Mouse (Mus musculus) G1E (cell line): ENCODE results near the gene Cntn4. TPM values are rescaled to one million over a fixed set of nuclear protein-coding genes. Genes with fewer than 3 reads are reported as not detected.

ENCODE experiments used
- ATAC-seq: 2 replicates; pipeline ENCODE4 v1.8.0; 2016; ENCODE audit warnings: mild to moderate bottlenecking; ENCODE audit not compliant: insufficient number of reproducible peaks, poor library complexity, low FRiP score, severe bottlenecking; ENCODE audit errors: extremely low read depth
- DNase-seq: peaks from one replicate; pipeline ENCODE4 v3.0.0; 2012; ENCODE audit warnings: low spot score
- H3K27me3 ChIP-seq: 2 replicates; pipeline ENCODE4 v1.6.1; 2012; ENCODE audit warnings: mild to moderate bottlenecking, low read length, inconsistent platforms; ENCODE audit not compliant: insufficient read depth
- H3K36me3 ChIP-seq: replicated peaks from 2 replicates; pipeline ENCODE3; 2012; ENCODE audit warnings: mild to moderate bottlenecking, inconsistent platforms
- H3K4me1 ChIP-seq: 2 replicates; pipeline ENCODE4 v1.6.1; 2012; ENCODE audit warnings: low read depth, low read length, inconsistent platforms, mixed read lengths; ENCODE audit not compliant: insufficient read depth
- H3K4me3 ChIP-seq: 2 replicates; pipeline ENCODE4 v1.5.1; 2012; ENCODE audit warnings: low read depth, mild to moderate bottlenecking, inconsistent platforms, low read length, moderate library complexity, mixed read lengths
- H3K9me3 ChIP-seq: replicated peaks from 2 replicates; pipeline ENCODE4 v1.6.1; 2012; ENCODE audit warnings: inconsistent platforms
- CTCF ChIP-seq: IDR thresholded peaks from 2 replicates; pipeline ENCODE4 v1.5.1; 2012; ENCODE audit warnings: low read depth, low read length, inconsistent platforms, mixed read lengths
- GATA1 ChIP-seq: IDR thresholded peaks from 2 replicates; pipeline ENCODE4 v1.6.1; 2012; ENCODE audit warnings: borderline replicate concordance, low read length, inconsistent platforms, mixed read lengths
- GATA2 ChIP-seq: IDR thresholded peaks from 2 replicates; pipeline ENCODE4 v1.6.1; 2012; ENCODE audit warnings: low read depth, low read length, inconsistent platforms, borderline replicate concordance
- POLR2AphosphoS5 ChIP-seq: IDR thresholded peaks from 2 replicates; pipeline ENCODE4 v1.6.1; 2012; ENCODE audit warnings: low read depth, low read length, inconsistent platforms; ENCODE audit not compliant: insufficient replicate concordance
- TAL1 ChIP-seq: conservative IDR thresholded peaks from 2 replicates; pipeline ENCODE4 v1.6.1; 2012; ENCODE audit warnings: low read depth, low read length, inconsistent platforms, mixed read lengths
- polyA plus RNA-seq: library from polyadenylated mRNA; stranded (reverse); fragments of >175 nt; gene quantifications from 2 replicates; pipeline ENCODE4 v1.2.3, GENCODE M21; 2012
- total RNA-seq, 2 experiments: library from RNA; stranded (forward) in 1 of 2; stranded (reverse) in 1 of 2; fragments of 200-1000 nt in 1 of 2; fragments of >200 nt in 1 of 2; fragmentation: Nextera tagmentation in 1 of 2; gene quantifications; 2 replicates each; pipeline ENCODE4 v1.2.3; 2014 to 2017

Gene Cntn4
- total and polyA plus RNA-seq, 3 experiments, result 0.38 TPM; not detected in 2

GRCm38 (mm10) chr6:106302435-106302834 is 625.0 kb downstream of the Cntn4 start:
- H3K4me3 ChIP-seq, result no peak overlapping the region
- DNase-seq (no peak), ATAC-seq (no peak)
- H3K27me3 ChIP-seq, result no peaks in the 10 kb centered on the region
- no peaks in the 10 kb centered on the region for H3K4me1 ChIP-seq
- 0 out of 2 replicates have a peak, but pooled peaks cover 3% of the 10 kb centered on the region for H3K9me3 ChIP-seq
- TF ChIP-seq GATA2 (no peak), POLR2AphosphoS5 (no peak), TAL1 (no peak), GATA1 (no peak), CTCF (no peak)
- no peaks in the 10 kb centered on the region for H3K36me3 ChIP-seq

- ATAC-seq, result no peak
Observed at GRCm38 (mm10) chr6:106328987-106329386, 651.5 kb downstream of the Cntn4 start.

GRCm38 (mm10) chr6:106329636-106330035 is 652.2 kb downstream of the Cntn4 start:
- Histone ChIP-seq H3K27me3 (no peaks in the 10 kb centered on the region), H3K4me1 (no peaks in the 10 kb centered on the region), H3K4me3 (no peak overlapping the region), H3K36me3 (no peaks in the 10 kb centered on the region), H3K9me3 (no peaks in the 10 kb centered on the region)
- no peak for DNase-seq
- TF ChIP-seq GATA2 (no peak), GATA1 (no peak), POLR2AphosphoS5 (no peak), TAL1 (no peak), CTCF (no peak)
- ATAC-seq, result no peak

More at GRCm38 (mm10) chr6:106328987-106329386, 651.5 kb downstream of the Cntn4 start:
- TF ChIP-seq TAL1, result no peak
- no peak for TF ChIP-seq POLR2AphosphoS5
- H3K4me1 ChIP-seq, result no peaks in the 10 kb centered on the region
- H3K9me3 ChIP-seq, result no peaks in the 10 kb centered on the region
- DNase-seq, result no peak
- no peak overlapping the region for H3K4me3 ChIP-seq
- H3K36me3 ChIP-seq, result no peaks in the 10 kb centered on the region
- no peaks in the 10 kb centered on the region for H3K27me3 ChIP-seq

GRCm38 (mm10) chr6:106332466-106332865 is 655.0 kb downstream of the Cntn4 start:
- H3K36me3 ChIP-seq, result no peaks in the 10 kb centered on the region
- no peak for ATAC-seq
- H3K4me3 ChIP-seq, result no peak overlapping the region
- DNase-seq, result no peak
- no peaks in the 10 kb centered on the region for H3K4me1 ChIP-seq
- no peaks in the 10 kb centered on the region for H3K27me3 ChIP-seq
- H3K9me3 ChIP-seq, result peaks cover 3% of the 10 kb centered on the region; the same call in 1 of the 2 replicates
- TF ChIP-seq POLR2AphosphoS5 (no peak), TAL1 (no peak), CTCF (no peak), GATA2 (no peak), GATA1 (no peak)

GRCm38 (mm10) chr6:106332933-106333332 is 655.5 kb downstream of the Cntn4 start:
- no peak overlapping the region for H3K4me3 ChIP-seq
- no peak for ATAC-seq
- H3K36me3 ChIP-seq, result no peaks in the 10 kb centered on the region
- no peak for TF ChIP-seq GATA2
- no peak for TF ChIP-seq POLR2AphosphoS5
- no peak for TF ChIP-seq GATA1
- TF ChIP-seq CTCF, result no peak
- TF ChIP-seq TAL1, result no peak
- no peaks in the 10 kb centered on the region for H3K4me1 ChIP-seq
- no peaks in the 10 kb centered on the region for H3K27me3 ChIP-seq
- H3K9me3 ChIP-seq, result peaks cover 3% of the 10 kb centered on the region; the same call in 1 of the 2 replicates
- DNase-seq, result no peak

GRCm38 (mm10) chr6:106335066-106335465 is 657.6 kb downstream of the Cntn4 start:
- no peaks in the 10 kb centered on the region for H3K4me1 ChIP-seq
- no peak for DNase-seq
- H3K36me3 ChIP-seq, result no peaks in the 10 kb centered on the region
- TF ChIP-seq TAL1 (no peak), POLR2AphosphoS5 (no peak), GATA2 (no peak), GATA1 (no peak), CTCF (no peak)
- no peak overlapping the region for H3K4me3 ChIP-seq
- H3K27me3 ChIP-seq, result no peaks in the 10 kb centered on the region
- peaks cover 3% of the 10 kb centered on the region; the same call in 1 of the 2 replicates for H3K9me3 ChIP-seq
- no peak for ATAC-seq
